Mouse (Mus musculus) embryo, embryonic 11 days (tissue): ENCODE results near the gene Trim44.

ENCODE experiments used
- DNase-seq: peaks from one replicate; pipeline ENCODE4 v3.0.0-alpha.2; 2015

The Trim44 gene

DNA sequence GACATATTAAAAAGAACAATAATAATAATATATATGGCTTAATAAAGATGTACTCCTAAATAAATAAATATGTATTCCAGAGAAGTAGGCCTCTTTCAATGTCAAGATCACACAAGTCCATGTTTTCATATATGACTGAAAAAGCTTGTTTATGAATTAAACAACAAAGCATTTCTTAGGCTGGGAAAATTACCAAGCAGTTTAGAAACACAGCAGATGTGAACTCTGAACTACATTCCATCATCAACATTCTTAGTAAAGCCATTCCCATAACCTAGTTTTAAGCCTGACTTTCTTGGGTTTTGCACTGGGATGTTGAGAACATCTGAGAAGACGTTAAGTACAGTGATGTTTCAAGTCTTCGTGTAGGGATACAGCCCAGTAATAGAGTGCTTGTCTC lies 45.4 kb downstream of the Trim44 start:
- no peak for DNase-seq

DNA sequence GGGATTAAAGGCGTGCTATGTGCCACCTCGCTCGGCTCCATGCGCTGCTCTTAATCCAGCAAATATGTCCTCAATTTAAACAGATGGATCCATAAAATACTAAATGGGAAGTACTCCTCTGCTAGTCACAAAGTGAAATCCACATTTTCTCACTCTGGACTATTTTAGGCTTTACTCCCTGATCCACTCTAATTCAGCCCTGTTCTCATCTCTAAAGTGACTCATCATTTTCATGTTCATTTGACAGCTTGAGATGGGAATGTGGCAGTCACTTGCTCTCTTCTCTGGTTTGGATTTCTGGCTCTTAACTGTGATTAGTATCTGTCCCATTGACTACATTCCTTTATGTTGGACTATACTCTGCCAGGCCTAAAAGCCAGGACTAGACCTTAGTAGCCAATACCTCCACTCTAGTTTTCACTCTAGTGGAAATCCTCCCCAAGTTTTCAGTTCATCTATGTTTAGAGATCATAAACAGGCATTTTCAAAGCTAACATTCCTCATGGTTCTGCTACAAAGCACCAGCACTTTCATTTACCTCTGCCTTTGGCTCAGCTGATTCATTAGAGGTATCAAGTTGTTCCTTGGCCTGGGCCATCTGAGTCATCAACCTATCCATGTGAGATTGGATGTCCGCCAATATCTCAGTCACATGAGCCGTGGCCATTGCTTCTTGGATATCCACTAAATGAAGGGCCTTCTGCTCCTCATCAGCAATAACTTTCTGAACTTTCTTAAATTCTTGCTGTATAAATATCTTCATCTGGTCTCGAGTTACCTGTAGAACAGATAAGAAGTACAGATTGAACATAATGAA lies 50.5 kb downstream of the Trim44 start:
- no peak for DNase-seq

DNA sequence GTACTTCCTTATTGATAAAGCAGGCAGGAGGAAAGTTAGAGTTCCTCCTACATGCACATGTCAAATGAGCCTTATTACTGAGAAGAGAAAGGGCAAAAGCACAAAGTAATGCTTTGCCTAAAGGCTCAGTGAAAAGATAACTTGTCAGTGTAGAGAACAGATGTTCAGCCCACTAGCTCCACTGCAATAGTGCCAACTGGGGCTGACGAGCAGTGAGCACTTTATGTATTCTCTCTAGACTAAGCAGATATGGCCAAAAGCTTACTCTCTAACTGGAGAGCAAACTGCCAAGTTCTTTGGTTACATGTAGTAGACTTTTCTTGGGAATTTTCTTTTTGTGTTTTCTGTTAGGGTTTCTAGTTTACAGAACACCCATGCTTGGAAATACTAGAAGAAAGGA lies 53.6 kb downstream of the Trim44 start:
- no peak for DNase-seq

- no peak for DNase-seq
Observed at GRCm38 (mm10) chr2:102341429-102341828, 66.2 kb downstream of the Trim44 start.

DNA sequence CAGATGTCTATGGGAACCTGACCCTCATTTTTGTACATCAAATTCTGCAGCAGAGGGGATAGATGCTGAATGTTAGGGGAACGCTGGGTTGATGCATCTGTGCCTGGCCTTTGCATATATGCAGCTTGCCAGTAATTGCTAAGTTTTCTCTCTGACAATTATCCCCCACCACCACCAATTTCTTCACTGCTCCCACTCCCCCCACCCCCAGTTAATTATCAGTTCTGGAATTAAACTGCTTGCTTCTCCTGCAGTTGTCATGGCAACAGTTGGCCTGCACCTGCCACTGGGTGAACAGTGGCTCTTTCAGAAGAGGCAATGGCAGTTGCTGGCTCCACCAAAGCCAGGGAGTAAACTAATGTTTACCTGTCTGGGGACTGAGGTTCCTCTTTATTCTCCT lies 70.8 kb downstream of the Trim44 start:
- peak; percentile 13 for DNase-seq

DNA sequence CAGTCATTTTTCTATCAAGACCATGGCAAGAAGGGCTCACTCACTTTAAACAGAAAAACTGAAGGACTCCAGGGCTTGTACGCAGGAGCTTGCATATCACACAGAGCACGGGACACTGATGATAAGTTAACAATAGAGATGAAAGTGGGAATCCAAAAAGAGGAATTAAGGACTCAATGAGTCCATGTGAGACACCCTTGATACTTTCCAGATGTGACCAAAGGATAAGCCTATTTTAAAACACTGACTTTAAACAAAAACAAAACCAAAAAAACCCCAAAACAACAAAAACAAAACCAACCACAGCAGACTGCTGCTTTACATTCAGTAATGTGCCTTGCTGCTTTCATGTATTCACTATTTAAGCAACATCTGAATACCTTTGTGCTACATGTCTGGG lies 75.7 kb downstream of the Trim44 start:
- no peak for DNase-seq

DNA sequence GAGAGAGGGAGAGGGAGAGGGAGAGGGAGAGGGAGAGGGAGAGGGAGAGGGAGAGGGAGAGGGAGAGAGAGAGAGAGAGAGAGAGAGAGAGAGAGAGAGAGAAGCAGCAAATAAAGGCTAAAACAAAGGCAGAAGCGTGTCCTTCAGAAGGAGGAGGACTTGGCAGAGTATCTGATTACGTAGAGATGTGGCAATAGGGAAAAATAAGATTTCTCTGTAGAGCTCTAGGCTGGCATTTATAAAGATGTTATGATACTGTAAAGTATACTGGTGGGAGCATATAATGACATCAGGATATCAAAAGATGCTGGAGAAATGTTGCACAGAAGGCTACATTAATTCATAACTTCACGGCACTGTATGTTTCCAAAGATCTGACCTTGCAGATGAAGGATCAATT lies 76.5 kb downstream of the Trim44 start:
- DNase-seq = no peak

GRCm38 (mm10) chr2:102325921-102326320 lies 81.7 kb downstream of the Trim44 start:
- no peak for DNase-seq

- DNase-seq = no peak
Observed at GRCm38 (mm10) chr2:102324336-102324735, 83.3 kb downstream of the Trim44 start.

DNA sequence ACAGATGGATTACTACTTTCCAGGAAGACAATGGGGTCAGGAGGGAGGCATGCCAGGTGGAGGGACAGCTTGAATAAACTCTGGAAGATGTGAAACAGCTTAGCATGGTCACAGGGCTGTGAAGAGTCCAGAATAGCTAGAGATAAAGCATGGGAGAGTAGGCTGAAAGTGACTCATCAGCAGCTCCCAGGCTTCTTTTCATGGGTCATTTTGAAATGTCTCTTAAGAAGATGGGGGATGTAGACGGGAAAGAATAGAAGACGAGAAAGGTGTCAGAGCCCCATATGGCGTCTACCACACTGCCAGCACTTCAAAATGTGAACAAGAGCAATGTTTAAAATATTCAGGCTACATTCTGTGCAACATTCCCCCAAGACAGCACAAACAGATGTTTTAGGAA lies 91.1 kb downstream of the Trim44 start:
- no peak for DNase-seq

- DNase-seq = no peak
Observed at GRCm38 (mm10) chr2:102315153-102315552, 92.5 kb downstream of the Trim44 start.

DNA sequence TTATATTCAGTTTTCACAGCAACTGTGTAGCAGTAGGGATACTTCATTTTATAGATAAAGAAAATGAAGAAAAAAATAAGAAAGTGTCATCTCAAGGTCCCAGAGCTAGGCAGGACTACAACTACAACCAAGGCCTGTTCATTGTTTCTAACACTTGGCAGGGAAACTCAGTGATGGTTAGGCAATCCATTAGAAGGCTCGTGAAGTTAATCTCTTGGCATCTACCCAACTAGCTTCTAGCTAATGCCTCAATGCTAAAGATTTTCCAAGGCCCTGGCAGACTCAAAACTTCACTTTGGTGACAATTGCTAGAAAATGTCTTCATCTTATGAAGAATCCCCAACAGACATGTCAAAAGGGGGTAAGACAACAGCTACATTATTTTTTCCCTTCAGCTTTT lies 93.0 kb downstream of the Trim44 start:
- no peak for DNase-seq

DNA sequence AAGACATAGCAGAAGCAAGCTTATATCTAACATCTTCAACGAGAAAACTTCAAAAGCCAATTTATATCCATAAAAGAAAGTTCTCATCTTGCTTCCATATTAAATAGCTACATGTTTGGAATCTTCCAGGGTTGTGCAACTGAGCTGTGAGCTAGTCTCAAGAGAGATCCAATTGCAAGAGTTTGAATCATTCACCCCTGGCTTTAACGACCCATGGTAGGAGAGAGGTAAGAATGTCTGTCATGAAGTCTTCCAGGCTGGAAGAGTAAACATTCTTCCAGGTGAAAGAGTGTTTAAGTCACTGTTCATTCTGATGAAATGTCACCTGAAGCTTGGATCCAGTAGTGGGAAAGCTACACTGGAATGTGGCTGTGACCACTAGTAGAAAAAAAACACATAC lies 93.6 kb downstream of the Trim44 start:
- DNase-seq = no peak

DNA sequence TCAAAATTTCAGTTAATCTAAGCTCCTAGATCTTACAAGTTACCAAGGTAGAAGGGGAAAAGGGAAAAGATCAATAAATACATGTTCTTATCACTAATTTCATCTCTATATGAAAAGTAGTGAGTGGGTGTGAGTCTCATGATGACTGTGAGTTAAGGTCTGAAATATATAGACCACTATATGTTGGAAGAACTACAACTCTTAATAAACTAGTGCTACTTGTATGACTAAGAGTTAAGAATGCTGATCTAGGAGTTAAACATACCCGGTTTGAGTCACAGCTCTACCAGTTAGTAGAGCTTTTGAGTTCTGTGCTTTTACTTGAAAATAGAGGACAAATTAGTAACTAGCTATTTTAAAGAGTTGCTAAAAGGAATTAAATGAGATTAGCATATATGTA lies 94.7 kb downstream of the Trim44 start:
- DNase-seq = no peak

DNA sequence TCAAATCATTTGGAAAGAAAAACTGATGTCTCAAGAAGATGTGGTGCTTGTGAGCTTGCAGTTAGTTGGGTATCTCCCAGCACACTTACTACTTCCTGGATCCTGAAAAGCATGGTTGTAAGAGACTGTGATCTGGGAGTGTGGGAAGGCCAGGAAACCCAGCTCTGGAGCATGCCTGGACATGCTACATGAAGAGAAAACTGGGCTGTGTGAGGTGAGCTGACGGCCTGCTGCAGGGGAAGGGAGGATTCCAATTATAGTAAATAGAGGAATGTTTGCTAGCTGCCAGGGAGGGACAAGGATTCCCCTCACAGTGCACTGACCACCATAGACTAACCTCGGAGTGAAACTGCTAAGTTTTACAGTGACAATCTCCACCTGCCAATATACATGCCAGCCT lies 104.4 kb downstream of the Trim44 start:
- DNase-seq = no peak

GRCm38 (mm10) chr2:102302532-102302931 lies 105.1 kb downstream of the Trim44 start:
- DNase-seq = no peak

- DNase-seq = peak; percentile 67
Observed at GRCm38 (mm10) chr2:102294827-102295270, 112.8 kb downstream of the Trim44 start.

DNA sequence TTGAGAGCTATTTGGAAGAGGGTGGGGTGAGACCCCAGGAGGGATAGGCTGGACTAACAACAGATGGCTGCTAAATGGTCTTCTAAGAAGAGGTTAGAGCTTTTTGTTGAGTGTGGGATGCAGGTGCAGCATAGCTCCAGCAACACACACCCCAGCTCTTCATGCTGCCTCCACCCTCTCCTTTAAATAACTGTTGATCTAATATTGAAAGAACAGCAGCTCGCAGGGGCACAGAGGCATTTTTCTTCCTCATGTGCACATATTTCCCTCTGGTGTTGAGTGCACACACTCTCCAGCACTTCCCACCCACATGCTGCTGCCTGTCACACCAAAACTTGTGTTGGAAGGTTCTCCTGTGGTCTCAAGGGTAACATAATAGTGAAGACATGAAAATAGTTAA lies 114.4 kb downstream of the Trim44 start:
- DNase-seq = no peak

DNA sequence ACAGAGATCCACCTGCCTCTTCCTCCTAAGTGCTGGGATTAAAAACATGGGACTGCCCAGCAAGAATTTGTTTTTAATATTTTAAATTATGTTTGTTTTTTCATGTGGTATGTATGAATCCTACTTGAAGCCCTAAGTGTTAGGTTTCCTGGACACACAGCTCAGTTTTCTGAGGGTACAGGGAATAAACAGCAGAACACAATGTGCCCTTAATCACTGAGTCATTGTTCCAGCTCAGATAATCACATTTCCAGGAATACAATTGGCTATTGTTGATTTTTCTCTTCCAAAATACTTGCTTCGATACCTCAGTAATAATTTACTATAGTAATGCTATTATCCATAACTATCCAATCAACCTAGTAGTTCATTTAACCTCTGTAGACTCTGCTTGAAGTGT lies 115.6 kb downstream of the Trim44 start:
- no peak for DNase-seq

DNA sequence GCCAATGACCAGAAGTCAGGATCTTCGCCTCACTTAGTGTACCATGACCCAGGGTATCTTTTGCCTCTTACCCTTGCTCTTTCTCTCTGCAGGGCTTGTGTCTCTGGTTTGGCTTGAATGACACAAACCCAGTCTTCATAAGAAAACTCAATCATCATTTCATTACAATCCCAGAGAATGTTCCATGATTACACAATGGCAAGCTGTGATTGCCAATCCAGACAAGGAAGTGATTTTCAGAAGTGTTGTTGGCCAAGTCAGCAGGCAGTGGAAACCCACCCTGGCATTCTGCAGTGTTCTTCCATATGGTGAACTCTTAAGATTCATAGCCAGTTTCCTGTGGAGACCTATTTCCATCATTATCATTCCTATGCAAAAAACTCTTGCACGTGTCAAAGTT lies 116.1 kb downstream of the Trim44 start:
- no peak for DNase-seq

DNA sequence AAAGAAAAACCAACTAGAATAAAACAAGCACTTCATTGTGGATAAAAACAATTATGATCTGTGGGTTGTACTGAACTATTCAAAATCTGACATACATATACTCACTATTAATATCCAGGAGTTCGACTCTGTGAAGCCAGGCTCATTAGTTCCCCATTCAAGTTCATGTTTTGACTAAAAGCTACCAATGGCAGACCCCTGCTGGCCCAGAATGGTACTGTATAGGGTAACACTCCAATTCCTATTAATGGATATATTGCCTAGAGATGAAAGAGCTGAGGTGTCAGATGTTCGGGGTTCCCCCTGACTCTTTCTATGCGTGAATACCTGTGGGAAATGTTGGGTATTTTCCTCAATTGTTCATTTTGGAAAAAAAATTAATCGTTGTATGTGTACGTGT lies 117.6 kb downstream of the Trim44 start:
- peak; percentile 76 for DNase-seq

DNA sequence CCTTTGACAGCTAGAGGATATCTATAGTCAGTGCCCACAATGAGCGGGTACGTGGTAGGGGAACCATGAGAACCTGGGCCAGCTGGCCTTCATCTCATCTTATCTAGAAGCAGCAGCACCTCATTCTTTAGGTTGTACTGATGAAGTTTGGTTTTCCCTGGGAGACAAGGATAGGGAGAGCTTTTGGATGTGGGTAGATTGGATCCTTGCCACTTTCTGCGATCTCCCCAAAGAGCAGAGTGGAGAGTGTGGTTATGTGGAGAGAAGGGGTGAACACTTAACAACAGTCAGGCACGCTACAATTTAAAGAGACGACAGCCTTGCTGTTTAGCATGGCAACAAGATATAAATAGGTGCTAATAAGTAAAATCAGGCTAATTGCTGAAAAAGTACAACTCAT lies 119.0 kb downstream of the Trim44 start:
- DNase-seq = no peak

- no peak for DNase-seq
Observed at GRCm38 (mm10) chr2:102287369-102287768, 120.3 kb downstream of the Trim44 start.

DNA sequence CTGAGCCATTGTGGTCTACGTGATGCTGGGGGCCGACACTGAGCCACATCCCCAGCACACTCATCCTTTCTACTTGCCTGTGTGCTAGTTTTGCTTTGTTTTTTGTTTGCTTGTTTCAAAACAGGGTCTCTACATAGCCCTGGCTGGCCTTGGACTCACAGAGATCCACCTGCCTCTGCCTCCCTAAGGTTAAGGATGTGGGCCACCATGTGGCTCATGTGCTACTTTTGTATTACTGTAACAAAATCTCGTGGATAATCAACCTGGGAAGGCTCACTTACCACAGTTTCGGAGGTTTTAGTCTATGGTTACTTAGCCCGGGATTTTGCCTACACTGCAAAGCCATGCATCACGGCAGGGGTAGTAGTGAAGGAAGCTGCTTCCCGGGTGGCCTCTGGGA lies 125.5 kb downstream of the Trim44 start:
- DNase-seq = no peak

DNA sequence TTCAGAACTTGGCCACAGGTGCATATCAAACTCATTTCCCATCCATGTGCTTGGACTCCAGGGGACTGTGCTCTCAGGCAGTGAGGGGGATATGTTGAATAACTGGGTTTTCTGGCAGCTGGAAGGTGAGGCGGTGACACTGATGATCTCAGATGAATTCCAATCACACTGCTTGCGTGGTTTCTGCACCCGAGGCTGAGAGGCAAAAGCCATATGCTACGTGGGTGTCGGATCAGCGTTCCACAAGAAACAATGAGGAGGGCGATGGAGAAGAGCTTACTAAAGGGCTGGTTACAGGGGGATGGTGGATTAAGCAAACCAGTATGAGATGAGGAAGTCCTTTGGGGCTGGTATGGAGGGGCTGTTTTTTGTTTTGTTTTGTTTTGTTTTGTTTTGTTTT lies 127.8 kb downstream of the Trim44 start:
- no peak for DNase-seq
